Comparison of ENCODE assay signal across 8 mouse cellular contexts in the genomic region with DNA sequence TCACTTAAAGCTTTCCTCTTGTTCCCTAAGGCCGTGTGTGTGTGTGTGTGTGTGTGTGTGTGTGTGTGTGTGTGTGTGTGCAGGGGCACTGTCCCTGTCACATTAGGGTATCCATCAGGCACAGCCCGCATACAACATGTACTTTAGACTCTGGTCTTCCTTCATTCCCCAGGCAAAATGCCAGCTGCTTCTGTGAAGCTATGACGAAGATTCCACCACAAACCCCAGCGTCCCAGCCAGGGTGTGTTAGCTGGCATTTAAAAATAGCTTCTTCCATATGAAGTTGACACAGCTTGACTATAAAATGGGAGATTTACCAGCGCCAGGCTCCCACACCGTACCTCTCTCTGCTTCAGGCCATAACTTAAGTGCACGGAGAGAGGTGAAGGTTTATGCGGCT.
DNase-seq lines count a peak whose midpoint lies in the region; ATAC-seq lines count a peak whose summit lies in the region.

No protein-coding gene starts in this region.

- peaks cover 6% of the 10 kb centered on the region for H3K36me3 ChIP-seq in kidney, embryonic 15.5 days
- H3K36me3 ChIP-seq in liver, embryonic 15.5 days (replicated peaks) = no peaks in the 10 kb centered on the region

- H3K4me3 ChIP-seq in kidney, embryonic 15.5 days (replicated peaks) = no peak overlapping the region
- H3K4me3 ChIP-seq in liver, embryonic 15.5 days (replicated peaks) = no peak overlapping the region

- 0 out of 2 replicates have a peak overlapping the region, but pooled peaks have one; percentile 27 for H3K27ac ChIP-seq in kidney, embryonic 15.5 days
- peak overlapping the region; percentile 88; the same call in 1 of the 2 replicates for H3K27ac ChIP-seq in liver, embryonic 15.5 days (replicated peaks)

- no peaks in the 10 kb centered on the region for H3K27me3 ChIP-seq in kidney, embryonic 15.5 days
- H3K27me3 ChIP-seq in liver, embryonic 15.5 days = no peaks in the 10 kb centered on the region

- no peak for ATAC-seq in kidney, embryonic 15.5 days (replicated peaks; ENCODE audit: low FRiP score)
- ATAC-seq in liver, embryonic 15.5 days (ENCODE audit: insufficient read depth) = no peak

- WGBS in kidney, embryonic 15.5 days = 61% methylated on average over 8 of the region's 8 CpGs
- WGBS in liver, embryonic 15.5 days (ENCODE audit: insufficient replicate concordance) = 73% methylated on average over 8 of the region's 8 CpGs

- no peak overlapping the region for H3K9ac ChIP-seq in kidney, embryonic 15.5 days
- H3K9ac ChIP-seq in liver, embryonic 15.5 days = no peak overlapping the region

- H3K4me1 ChIP-seq in kidney, embryonic 15.5 days = peaks cover 36% of the 10 kb centered on the region
- H3K4me1 ChIP-seq in liver, embryonic 15.5 days (replicated peaks) = peaks cover 49% of the 10 kb centered on the region

- DNase-seq in ovary, adult 18-20 months (ENCODE audit: low spot score) = peak; percentile 24
- no peak for DNase-seq in ovary, postnatal 14 days (ENCODE audit: low spot score)
- peak; percentile 68 for DNase-seq in gastrocnemius, adult 18-20 months (ENCODE audit: low spot score)
- peak; percentile 93 for DNase-seq in telencephalon, adult 2 months (ENCODE audit: low read depth, low spot score)
- DNase-seq in embryo, embryonic 10.5 days (ENCODE audit: low spot score) = no peak
- DNase-seq in c-Kit-positive CD71-positive TER-119-positive erythroid progenitor cells, embryonic 14.5 days (ENCODE audit: low spot score) = no peak

- H3K4me2 ChIP-seq in kidney, embryonic 15.5 days = no peak overlapping the region
- no peak overlapping the region for H3K4me2 ChIP-seq in liver, embryonic 15.5 days

- no peaks in the 10 kb centered on the region for H3K9me3 ChIP-seq in kidney, embryonic 15.5 days (replicated peaks)
- no peaks in the 10 kb centered on the region for H3K9me3 ChIP-seq in liver, embryonic 15.5 days (replicated peaks)

Comparison
In these comparisons a context has a peak if more than half of its experiments do, and no peak if none do; other contexts are left out.
1. DNase-seq: peak in ovary, adult 18-20 months (single experiment), gastrocnemius, adult 18-20 months (single experiment) and telencephalon, adult 2 months (single experiment); none in ovary, postnatal 14 days (single experiment), embryo, embryonic 10.5 days (single experiment) and c-Kit-positive CD71-positive TER-119-positive erythroid progenitor cells, embryonic 14.5 days (single experiment).